Mouse (Mus musculus): ENCODE results near the gene Psmg3. TPM values are rescaled to one million over a fixed set of nuclear protein-coding genes. Genes with fewer than 3 reads are reported as not detected.

Psmg3 gene
- polyA plus RNA-seq, 1 experiment from 2014 or later = 70.5 TPM

Other genes with a start within 250 kb of the Psmg3 start
- gene Micall2, start 90.5 kb downstream of the Psmg3 start, polyA plus RNA-seq (2015; fragmentation: Nextera tagmentation; extraction: Ambion mirVana) = 9.8 and 12.1 TPM in 2 replicates
- gene Ints1, start 51.2 kb downstream of the Psmg3 start, polyA plus RNA-seq (2015; fragmentation: Nextera tagmentation; extraction: Ambion mirVana) = 12.7 and 13.8 TPM in 2 replicates
- 41.6 and 44.9 TPM in 2 replicates for gene Mafk, start 35.4 kb downstream of the Psmg3 start, polyA plus RNA-seq (2015; fragmentation: Nextera tagmentation; extraction: Ambion mirVana)
- 0.68 and 0.89 TPM in 2 replicates for gene Tmem184a, start 7.0 kb downstream of the Psmg3 start, polyA plus RNA-seq (2015; fragmentation: Nextera tagmentation; extraction: Ambion mirVana)
- gene Gm26938, start 478 bp downstream of the Psmg3 start, polyA plus RNA-seq (2015; fragmentation: Nextera tagmentation; extraction: Ambion mirVana) = not detected in 2 replicates
- 0.03 and 0.06 TPM in 2 replicates for gene Elfn1, start 81.1 kb upstream of the Psmg3 start, polyA plus RNA-seq (2015; fragmentation: Nextera tagmentation; extraction: Ambion mirVana)

Data from liver, embryonic 13.5 days (tissue).